Mouse (Mus musculus) heart, embryonic 14.5 days (tissue): ENCODE data around the gene Qrich2. TPM values are rescaled to one million over a fixed set of nuclear protein-coding genes. Genes with fewer than 3 reads are reported as not detected.

Source experiments
- ATAC-seq: fragments of 200-750 bp; cut with Nextera tagmentation; 2 replicates; pipeline ENCODE4 v1.8.0; 2017; ENCODE audit warnings: low read depth, moderate TSS enrichment; ENCODE audit not compliant: insufficient number of reproducible peaks, insufficient read depth, low FRiP score
- H3K27ac ChIP-seq, 2 experiments: fragments of 200-500 bp in 1 of 2; fragments of 300-500 bp in 1 of 2; sonication (generic) in 1 of 2; replicated peaks in 1 of 2; 2 replicates each; pipeline ENCODE4 v1.5.1; 2012 to 2014; ENCODE audit warnings: low read depth in 2 of 2, low read length in 2 of 2, control low read depth in 1 of 2, mild to moderate bottlenecking in 1 of 2, mixed read lengths in 1 of 2; ENCODE audit not compliant: control insufficient read depth in 1 of 2, insufficient read depth in 1 of 2
- H3K27me3 ChIP-seq: fragments of 300-500 bp; sonication (generic); 2 replicates; pipeline ENCODE4 v1.6.1; 2014; ENCODE audit warnings: mild to moderate bottlenecking, low read length, control low read depth; ENCODE audit not compliant: control insufficient read depth, insufficient read depth
- H3K36me3 ChIP-seq: fragments of 300-500 bp; sonication (generic); 2 replicates; pipeline ENCODE4 v1.6.1; 2014; ENCODE audit warnings: mild to moderate bottlenecking, control low read depth, low read length, mixed read lengths; ENCODE audit not compliant: control insufficient read depth, insufficient read depth
- H3K4me1 ChIP-seq, 2 experiments: fragments of 200-500 bp in 1 of 2; fragments of 300-500 bp in 1 of 2; sonication (generic) in 1 of 2; 2 replicates each; pipeline ENCODE4 v1.6.1; 2012 to 2014; ENCODE audit warnings: low read length in 2 of 2, control low read depth in 1 of 2, mixed read lengths in 1 of 2; ENCODE audit not compliant: control insufficient read depth in 2 of 2, insufficient read depth in 2 of 2
- H3K4me2 ChIP-seq: fragments of 300-500 bp; sonication (generic); 2 replicates; pipeline ENCODE4 v1.6.1; 2014; ENCODE audit warnings: mild to moderate bottlenecking, low read length
- H3K4me3 ChIP-seq, 2 experiments: fragments of 200-500 bp in 1 of 2; fragments of 300-500 bp in 1 of 2; sonication (generic) in 1 of 2; 2 replicates each; pipeline ENCODE4 v1.5.1; 2012 to 2014; ENCODE audit warnings: low read length in 2 of 2, mild to moderate bottlenecking in 2 of 2, control low read depth in 1 of 2, low read depth in 1 of 2, moderate library complexity in 1 of 2; ENCODE audit not compliant: control insufficient read depth in 1 of 2, insufficient read depth in 1 of 2
- H3K9ac ChIP-seq: fragments of 300-500 bp; sonication (generic); 2 replicates; pipeline ENCODE4 v1.6.1; 2014; ENCODE audit warnings: mild to moderate bottlenecking, low read length
- H3K9me3 ChIP-seq: fragments of 300-500 bp; sonication (generic); 2 replicates; pipeline ENCODE4 v1.6.1; 2016; ENCODE audit warnings: low read length, control low read depth; ENCODE audit not compliant: control insufficient read depth
- WGBS: fragments of 180-500 bp; shearing (Covaris S2); extraction: QIAGEN DNeasy Blood & Tissue Kit; methylation state at CpG from one replicate; pipeline ENCODE4 v1.1.7; 2014; 5-methylcytosine and 5-hydroxymethylcytosine counted together
- polyA plus RNA-seq: library from polyadenylated mRNA; unstranded; fragments of >200 nt; fragmentation: Nextera tagmentation; extraction: Ambion mirVana; gene quantifications from 2 replicates; pipeline ENCODE4 v1.2.1, GENCODE M21; 2014

Gene Qrich2
- polyA plus RNA-seq, 1 experiment from 2014 or later: not detected

GRCm38 (mm10) chr11:116433356-116434286 is 32.4 kb downstream of the Qrich2 start, which contains the start of gene Ubald2:
Gene Ubald2, plus strand, starts transcription at chr11:116434094.
- 1% methylated on average over 66 of the region's 66 CpGs for WGBS
- Histone ChIP-seq H3K9me3 (no peaks in the 10 kb centered on the region), H3K4me1 (peaks cover 29 to 43% of the 10 kb centered on the region in 2 experiments), H3K36me3 (peaks cover 23% of the 10 kb centered on the region), H3K4me3 (peak within 1 kb of the TSS; percentile 90 to 96), H3K9ac (peak within 1 kb of the TSS; percentile 93), H3K4me2 (peak within 1 kb of the TSS; percentile 76), H3K27me3 (no peaks in the 10 kb centered on the region), H3K27ac (peak within 1 kb of the TSS; percentile 74 to 92)
- ATAC-seq: peak; percentile 95

GRCm38 (mm10) chr11:116432593-116433355 is 33.3 kb downstream of the Qrich2 start:
- peaks cover 22% of the 10 kb centered on the region for H3K36me3 ChIP-seq
- H3K4me2 ChIP-seq: peak overlapping the region; percentile 76
- no peak overlapping the region for H3K4me3 ChIP-seq
- H3K27ac ChIP-seq: peak overlapping the region in 1 of 2 experiments; percentile 52; a peak in 1 of 4 replicates
- H3K9me3 ChIP-seq: no peaks in the 10 kb centered on the region
- WGBS: 57% methylated on average over 8 of the region's 8 CpGs
- no peak overlapping the region for H3K9ac ChIP-seq
- no peaks in the 10 kb centered on the region for H3K27me3 ChIP-seq
- peaks cover 29 to 43% of the 10 kb centered on the region in 2 experiments for H3K4me1 ChIP-seq
- no peak for ATAC-seq

- Histone ChIP-seq H3K9ac (no peak overlapping the region), H3K27ac (no peak overlapping the region), H3K36me3 (peaks cover 16% of the 10 kb centered on the region), H3K4me3 (no peak overlapping the region), H3K27me3 (no peaks in the 10 kb centered on the region), H3K9me3 (no peaks in the 10 kb centered on the region), H3K4me1 (peaks cover 24 to 37% of the 10 kb centered on the region in 2 experiments), H3K4me2 (no peak overlapping the region)
- 56% methylated on average over 6 of the region's 6 CpGs for WGBS
- ATAC-seq: no peak
Observed at GRCm38 (mm10) chr11:116432127-116432526, 33.9 kb downstream of the Qrich2 start.

GRCm38 (mm10) chr11:116431428-116432077 is 34.5 kb downstream of the Qrich2 start:
- Histone ChIP-seq H3K4me2 (peak overlapping the region; percentile 49), H3K27ac (no peak overlapping the region), H3K9me3 (no peaks in the 10 kb centered on the region), H3K36me3 (peaks cover 10% of the 10 kb centered on the region), H3K27me3 (no peaks in the 10 kb centered on the region), H3K9ac (peak overlapping the region; percentile 53; the same call in 1 of the 2 replicates), H3K4me3 (no peak overlapping the region), H3K4me1 (peaks cover 18 to 31% of the 10 kb centered on the region in 2 experiments)
- 48% methylated on average over 11 of the region's 11 CpGs for WGBS
- no peak for ATAC-seq

- 23% methylated on average over 22 of the region's 22 CpGs for WGBS
- Histone ChIP-seq H3K9ac (peak overlapping the region; percentile 53; the same call in 1 of the 2 replicates), H3K36me3 (peaks cover 3% of the 10 kb centered on the region), H3K9me3 (no peaks in the 10 kb centered on the region), H3K4me2 (peak overlapping the region; percentile 49), H3K4me1 (peaks cover 13 to 24% of the 10 kb centered on the region in 2 experiments), H3K27me3 (no peaks in the 10 kb centered on the region), H3K27ac (no peak overlapping the region), H3K4me3 (no peak overlapping the region)
- no peak for ATAC-seq
Observed at GRCm38 (mm10) chr11:116430723-116431427, 35.2 kb downstream of the Qrich2 start.

GRCm38 (mm10) chr11:116429862-116430613 is 36.0 kb downstream of the Qrich2 start:
- Histone ChIP-seq H3K27me3 (no peaks in the 10 kb centered on the region), H3K9me3 (no peaks in the 10 kb centered on the region), H3K9ac (no peak overlapping the region), H3K4me1 (peaks cover 11 to 17% of the 10 kb centered on the region in 2 experiments), H3K4me3 (no peak overlapping the region), H3K36me3 (no peaks in the 10 kb centered on the region), H3K4me2 (no peak overlapping the region), H3K27ac (no peak overlapping the region)
- 80% methylated on average over 9 of the region's 9 CpGs for WGBS
- ATAC-seq: no peak
